Mouse (Mus musculus): ENCODE measurements at regions not wholly inside any gene's neighbourhood (a gene's known extent, or its start where the extent isn't known, plus 50 kb on each side); places are given as distances from the start of the nearest gene placed in this dataset.
"Not testable (repeated sequence)": the region's sequence is repeated elsewhere in the genome, so short reads cannot be mapped to it uniquely, and the experiment has no call there.

DNA sequence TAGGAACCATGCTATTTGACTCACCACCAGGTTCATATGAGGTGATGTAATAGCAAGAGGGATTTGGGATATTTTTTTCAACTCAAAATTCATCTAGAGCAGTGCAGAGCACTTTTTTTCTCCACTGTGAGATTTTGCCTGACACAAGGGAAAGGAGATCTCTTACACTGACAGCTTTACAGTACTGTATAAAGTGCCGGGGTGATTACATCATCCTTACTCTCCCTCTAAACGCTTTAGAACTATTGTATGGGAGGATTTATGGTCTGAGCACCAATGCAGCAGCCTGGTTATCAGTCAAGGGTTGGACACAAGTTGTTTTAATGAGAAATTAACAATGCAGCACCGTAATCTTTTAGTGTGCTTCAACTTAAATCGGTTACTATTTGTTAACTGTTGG is 196.5 kb downstream of the Bmp2 start:
- no peak for DNase-seq

DNA sequence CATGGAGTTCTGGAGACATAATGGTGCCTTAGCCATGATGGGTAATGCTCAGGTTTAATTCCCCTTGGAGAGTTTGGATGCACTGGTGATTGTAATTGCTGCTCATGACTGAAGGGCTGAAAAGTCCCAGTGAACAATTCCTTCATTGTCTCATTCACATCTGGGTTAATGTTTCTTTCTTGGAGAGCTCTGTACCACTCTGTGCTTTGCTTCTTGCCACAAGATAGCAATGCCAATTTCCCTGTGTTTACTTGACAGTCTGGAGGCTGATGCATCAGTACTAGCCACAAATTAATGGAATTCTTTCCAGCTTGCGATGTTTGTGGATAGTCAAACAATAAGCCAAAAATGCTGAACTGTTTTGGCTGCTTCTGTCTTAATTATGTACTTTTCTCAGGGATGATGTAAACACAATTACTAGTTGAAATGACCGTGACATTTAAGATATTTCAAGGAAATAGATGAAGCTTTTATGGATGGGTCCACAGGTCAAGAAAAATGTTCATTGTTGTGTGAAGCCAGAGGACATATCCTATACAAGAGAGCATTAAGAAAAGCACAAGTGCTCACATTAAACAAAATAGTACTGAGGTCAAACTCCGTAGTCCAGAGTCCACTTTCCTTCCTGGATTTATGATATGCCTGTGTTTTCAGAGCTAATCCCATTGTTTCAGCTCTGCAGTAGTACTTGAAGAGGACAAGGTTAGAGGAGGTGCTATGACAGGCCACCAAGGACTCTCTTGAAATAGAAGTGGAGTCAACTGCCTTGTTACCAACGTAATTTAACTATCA is 198.1 kb downstream of the Bmp2 start:
- no peak for DNase-seq

DNA sequence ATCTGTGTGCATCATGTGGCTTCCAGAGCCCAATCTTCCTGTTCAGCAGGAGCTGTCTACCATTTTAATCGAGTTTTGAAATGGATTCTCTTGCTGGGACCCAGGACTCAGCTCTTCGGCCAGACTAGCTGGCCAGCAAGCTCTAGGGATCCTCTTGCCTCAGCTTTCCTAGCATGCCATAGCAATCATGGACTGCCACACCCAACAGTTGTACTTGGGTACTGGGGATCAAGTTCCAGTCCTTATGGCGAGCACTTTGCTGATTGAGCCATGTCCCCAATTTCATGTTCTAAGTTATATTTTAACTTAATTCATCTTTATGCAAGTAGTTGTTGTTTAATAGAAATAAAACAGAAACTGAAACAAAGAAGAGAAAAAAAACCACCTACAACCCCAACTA is 202.1 kb downstream of the Bmp2 start:
- no peak for DNase-seq

DNA sequence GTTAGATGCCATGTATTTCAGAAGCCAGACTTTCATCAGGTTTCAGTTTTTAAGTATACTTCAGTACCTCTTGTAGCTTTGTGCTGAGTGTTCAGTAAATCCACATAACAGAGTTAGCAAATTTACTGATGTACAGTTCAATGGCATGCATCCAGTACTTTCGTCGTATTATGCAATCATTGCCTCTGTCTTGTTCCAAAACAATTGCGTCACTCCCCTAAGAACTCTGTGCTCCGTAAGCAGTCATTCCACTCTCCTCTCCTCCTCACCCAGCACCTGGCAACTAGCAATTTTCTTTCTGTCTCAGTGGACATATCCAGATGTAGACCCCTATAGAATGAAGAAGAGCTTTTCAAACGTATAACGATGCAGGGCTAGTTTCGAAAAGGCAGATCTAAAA is 209.5 kb downstream of the Bmp2 start:
- DNase-seq = peak; percentile 4 to 34

DNA sequence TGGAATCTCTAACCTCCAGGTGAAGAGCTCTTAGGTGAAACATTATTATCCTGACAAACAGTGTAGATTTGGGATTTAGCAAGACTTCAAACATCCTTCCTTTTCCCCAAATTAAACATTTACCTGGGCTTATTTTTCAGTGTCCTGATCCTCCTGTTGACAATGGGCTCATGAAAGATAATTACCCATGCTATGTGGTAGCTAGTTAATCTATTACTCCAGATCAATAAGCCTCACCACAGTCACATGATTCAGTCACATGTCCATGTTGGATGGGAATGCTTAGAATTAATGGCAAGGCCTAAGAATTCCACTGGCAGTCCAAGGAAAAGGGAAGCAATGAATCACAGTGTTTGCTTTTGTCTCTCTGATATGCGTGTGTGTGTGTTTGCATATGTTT is 216.6 kb downstream of the Bmp2 start:
- no peak for DNase-seq

DNA sequence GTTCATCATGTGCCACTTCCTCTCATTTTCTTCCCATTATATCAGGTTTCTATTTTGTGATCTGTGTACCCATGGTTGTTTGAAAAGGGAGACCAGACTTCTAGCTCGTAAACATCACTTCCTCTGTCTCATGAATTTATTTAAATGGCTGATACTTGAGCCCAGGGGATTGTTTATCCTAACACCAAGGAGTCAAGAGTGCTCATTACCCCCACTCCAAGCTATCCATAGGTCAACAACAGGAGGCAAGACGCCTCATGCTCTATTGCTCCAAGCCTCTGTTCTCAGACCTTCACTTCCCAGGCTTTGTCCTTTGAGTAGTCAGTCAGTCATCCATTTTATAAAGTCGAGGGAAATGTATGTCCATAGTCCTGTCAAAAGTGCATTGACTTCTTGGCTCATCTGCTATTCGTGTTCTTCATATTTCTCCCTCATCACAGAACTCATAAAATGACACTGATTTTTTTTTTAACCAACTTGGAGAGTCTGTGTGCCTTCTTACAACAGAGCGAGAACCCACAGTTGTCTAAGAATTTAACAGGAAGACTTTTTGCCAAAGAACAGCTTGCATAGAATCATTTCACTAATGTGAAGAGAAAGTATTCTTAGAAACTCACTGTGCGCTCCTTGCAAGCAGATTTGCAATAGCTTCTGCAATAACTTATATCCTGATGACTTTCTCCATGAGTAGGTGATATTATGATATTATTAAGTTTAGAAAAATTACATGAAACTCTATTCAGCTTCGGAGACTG is 231.8 kb downstream of the Bmp2 start:
- DNase-seq = no peak

DNA sequence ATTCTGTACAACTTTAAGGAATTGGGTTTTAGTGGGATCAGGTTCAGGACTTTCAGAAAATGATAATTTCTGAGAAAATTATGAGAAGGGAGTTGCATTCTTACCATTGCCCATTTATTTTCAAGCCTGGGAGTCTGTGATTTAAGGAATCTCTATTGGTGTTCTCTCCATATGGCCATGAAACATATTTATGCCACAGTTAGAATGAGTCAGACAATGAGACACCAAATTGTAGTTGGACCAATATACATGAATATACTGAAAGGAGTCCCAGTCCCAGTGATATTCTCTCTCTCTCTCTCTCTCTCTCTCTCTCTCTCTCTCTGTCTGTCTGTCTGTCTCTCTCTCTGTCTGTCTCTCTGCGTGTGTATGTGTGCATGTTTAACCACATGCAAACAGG is 239.1 kb downstream of the Bmp2 start:
- no peak for DNase-seq

DNA sequence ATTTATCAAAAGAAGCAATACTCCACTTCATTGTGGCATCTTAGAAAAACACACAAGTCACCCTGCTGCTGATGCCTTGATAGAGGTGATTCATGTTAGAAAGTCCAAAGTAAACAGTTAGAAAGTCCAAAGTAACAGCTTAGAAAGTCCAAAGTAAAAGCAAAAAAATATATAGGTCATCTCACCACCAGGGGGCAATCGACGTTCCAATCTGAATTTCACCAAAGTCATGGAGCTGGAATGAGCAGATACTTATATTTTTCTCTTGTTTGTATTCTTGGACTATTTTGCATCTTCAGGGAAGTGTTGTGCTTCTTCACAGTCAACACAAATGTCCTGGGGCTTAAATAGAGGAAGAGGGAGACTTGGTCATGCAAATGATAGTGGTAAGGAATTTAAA is 241.3 kb downstream of the Bmp2 start:
- DNase-seq = peak in 1 of 2 experiments; percentile 49

DNA sequence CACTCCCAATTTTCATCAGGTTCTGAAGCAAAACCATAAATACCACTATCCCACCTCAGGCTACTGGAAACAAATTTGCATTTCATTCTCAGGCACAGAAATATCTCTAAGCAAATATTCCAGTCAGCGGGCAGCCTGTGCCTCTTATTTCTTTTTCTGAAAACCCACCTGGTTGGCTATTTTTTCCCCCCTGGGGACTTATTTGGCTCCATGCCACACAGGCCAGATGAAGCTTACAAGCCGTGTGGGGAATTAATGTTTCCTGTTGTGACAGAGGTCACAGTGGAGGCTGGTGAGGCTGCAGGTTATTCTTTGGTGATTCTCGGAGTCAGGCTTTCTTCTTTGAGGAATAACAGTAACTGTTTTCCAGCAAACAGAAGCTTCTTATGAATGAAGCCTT is 250.7 kb downstream of the Bmp2 start:
- DNase-seq = peak in 1 of 2 experiments; percentile 1

DNA sequence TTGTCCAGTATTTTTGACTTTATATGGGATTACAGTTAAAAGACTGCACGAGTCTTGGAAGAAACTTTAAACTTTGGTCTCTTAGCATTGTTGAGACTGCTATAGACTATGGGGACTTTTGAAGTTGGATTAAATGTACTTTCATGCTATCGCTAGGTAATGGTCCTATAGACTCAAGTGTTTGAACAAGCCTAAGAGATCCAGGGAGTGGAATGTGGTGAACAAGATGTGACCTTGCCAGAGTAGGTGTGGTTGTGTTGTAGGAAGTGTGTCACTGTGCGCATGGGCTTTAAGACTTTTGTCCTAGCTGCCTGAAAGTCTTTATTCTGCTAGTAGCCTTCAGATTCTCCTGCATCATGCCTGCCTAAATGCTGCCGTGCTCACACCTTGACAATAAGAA is 269.5 kb downstream of the Bmp2 start:
- DNase-seq = no peak

DNA sequence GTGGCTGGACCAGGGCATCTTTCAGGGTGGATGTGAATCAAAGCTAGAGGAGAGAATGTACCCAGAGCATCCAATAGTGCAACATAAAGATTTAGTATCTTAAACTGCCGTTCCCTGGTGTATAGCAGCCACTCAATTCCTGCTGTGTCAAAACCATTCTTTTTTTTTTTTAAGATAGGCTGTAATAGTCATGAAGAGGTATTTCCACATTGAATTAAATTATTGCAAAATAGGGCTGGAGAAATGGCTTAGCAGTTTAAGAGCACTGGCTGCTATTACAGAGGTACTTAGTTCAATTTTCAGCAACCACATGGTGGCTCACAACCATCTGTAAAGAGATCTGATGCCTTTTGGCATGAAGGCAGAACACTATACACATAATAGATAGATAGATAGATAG is 277.4 kb downstream of the Bmp2 start:
- no peak for DNase-seq

DNA sequence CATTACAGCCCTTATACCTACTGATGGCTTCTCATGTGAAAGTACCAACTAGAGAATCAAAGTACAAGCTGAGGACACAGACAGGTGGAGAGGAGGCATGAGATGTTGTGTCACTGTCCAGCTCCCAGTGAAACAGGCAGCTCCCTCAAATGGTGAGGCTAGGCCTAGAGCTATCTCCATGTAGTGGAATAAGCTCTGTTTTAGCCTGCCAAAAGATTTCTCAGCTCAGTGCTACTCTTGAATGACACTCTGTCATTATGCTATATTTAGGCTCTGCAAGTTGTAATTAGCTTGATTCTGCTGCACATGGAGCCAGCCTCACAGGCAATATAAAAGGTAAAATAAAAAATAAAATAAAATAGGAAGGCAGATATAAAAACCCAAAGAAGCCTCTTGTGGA is 298.5 kb downstream of the Bmp2 start:
- no peak for DNase-seq

DNA sequence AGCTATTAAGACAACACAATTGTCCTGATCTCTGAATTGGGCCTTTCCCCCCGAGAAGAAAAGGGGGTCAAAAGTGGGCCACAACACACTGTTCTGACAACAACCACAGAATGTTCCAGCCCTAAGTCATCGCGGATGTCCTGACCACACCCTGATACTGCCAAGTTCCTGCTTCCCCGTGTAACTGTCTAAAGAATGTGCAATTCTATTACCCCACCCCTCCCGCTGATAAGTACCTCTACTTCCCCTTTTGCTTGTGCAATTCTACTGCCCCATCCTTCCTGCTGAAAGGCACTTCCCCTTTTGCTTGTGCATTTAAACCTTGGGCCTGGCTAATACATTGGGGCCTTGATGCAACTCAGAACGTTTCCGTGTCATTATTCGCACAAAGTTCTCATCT is 323.0 kb downstream of the Bmp2 start:
- DNase-seq = not testable (repeated sequence)

DNA sequence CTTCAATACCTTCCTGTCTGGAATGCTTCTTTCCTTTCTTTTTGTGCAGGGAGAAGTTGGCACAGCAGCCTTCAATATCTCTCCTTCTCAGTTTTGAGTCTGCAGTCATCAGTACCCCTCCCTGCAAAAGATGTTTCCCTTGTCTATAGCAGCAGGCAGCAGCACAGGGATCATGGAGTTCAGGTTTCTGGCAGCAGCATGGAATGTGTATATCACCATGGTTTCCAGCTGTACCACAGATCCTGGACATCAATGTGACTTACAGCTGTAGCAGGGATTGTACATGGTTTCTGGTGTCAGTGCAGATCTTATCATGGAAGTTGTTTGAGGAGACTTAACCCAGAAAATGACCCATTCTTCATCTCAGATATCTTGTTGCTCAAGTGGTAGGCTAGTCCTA is 331.7 kb downstream of the Bmp2 start:
- no peak for DNase-seq

DNA sequence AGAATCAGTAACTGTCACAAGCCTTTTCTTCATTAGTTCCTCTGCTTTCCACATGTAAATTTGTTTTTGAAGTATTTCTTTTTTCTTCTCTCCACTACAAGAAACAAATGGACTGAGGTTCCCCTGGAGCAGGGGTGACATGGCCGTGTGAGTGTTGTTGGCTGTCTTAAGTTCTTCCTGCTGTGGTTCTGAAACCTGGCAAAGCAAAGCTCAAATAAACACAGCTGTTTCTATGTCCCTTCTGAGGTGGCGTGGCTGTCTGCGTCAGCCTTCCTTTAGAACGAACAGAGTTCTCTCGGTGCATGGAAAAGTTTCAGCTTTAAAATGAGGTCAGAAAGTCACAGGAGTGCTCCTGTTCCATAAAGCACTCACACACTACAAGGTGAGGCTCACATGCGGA is 354.3 kb downstream of the Bmp2 start:
- no peak for DNase-seq

Measured in kidney, postnatal 36 days (tissue).